Mouse (Mus musculus) kidney, embryonic 14.5 days (tissue): Measurements from ENCODE around the gene Txnl4b. TPM values are rescaled to one million over a fixed set of nuclear protein-coding genes. Genes with fewer than 3 reads are reported as not detected.

Source experiments
- ATAC-seq: fragments of 200-750 bp; cut with Nextera tagmentation; 2 replicates; pipeline ENCODE4 v1.8.0; 2017; ENCODE audit warnings: moderate number of reproducible peaks, mild to moderate bottlenecking, moderate TSS enrichment, moderate library complexity; ENCODE audit not compliant: low FRiP score, low TSS enrichment
- H3K27ac ChIP-seq: fragments of 300-500 bp; sonication (generic); 2 replicates; pipeline ENCODE4 v1.5.1; 2014; ENCODE audit warnings: low read depth, mild to moderate bottlenecking, low read length, moderate library complexity, mixed read lengths
- H3K27me3 ChIP-seq: fragments of 300-500 bp; sonication (generic); 2 replicates; pipeline ENCODE4 v1.6.1; 2014; ENCODE audit warnings: mild to moderate bottlenecking, low read length; ENCODE audit not compliant: control insufficient read depth, insufficient read depth
- H3K36me3 ChIP-seq: fragments of 300-500 bp; sonication (generic); 2 replicates; pipeline ENCODE4 v1.6.1; 2014; ENCODE audit warnings: low read length, mixed read lengths; ENCODE audit not compliant: control insufficient read depth, insufficient read depth
- H3K4me1 ChIP-seq: fragments of 300-500 bp; sonication (generic); 2 replicates; pipeline ENCODE4 v1.6.1; 2014; ENCODE audit warnings: low read length, mixed read lengths; ENCODE audit not compliant: control insufficient read depth, insufficient read depth
- H3K4me2 ChIP-seq: fragments of 300-500 bp; sonication (generic); replicated peaks from 2 replicates; pipeline ENCODE4 v1.6.1; 2014; ENCODE audit warnings: low read depth, mild to moderate bottlenecking, low read length
- H3K4me3 ChIP-seq: fragments of 300-500 bp; sonication (generic); 2 replicates; pipeline ENCODE4 v1.5.1; 2014; ENCODE audit warnings: mild to moderate bottlenecking, low read length
- H3K9ac ChIP-seq: fragments of 300-500 bp; sonication (generic); 2 replicates; pipeline ENCODE4 v1.6.1; 2014; ENCODE audit warnings: low read depth, mild to moderate bottlenecking, low read length, moderate library complexity
- H3K9me3 ChIP-seq: fragments of 300-500 bp; sonication (generic); 2 replicates; pipeline ENCODE4 v1.6.1; 2016; ENCODE audit warnings: low read length; ENCODE audit not compliant: control insufficient read depth
- WGBS: fragments of 180-500 bp; shearing (Covaris S2); extraction: QIAGEN DNeasy Blood & Tissue Kit; methylation state at CpG from one replicate; pipeline ENCODE4 v1.1.7; 2014; 5-methylcytosine and 5-hydroxymethylcytosine counted together
- polyA plus RNA-seq: library from polyadenylated mRNA; unstranded; fragments of >200 nt; fragmentation: Nextera tagmentation; extraction: Ambion mirVana; gene quantifications from 2 replicates; pipeline ENCODE4 v1.2.1, GENCODE M21; 2014

The Txnl4b gene
- polyA plus RNA-seq, 1 experiment from 2014 or later: 27.6 TPM

GRCm38 (mm10) chr8:109563881-109564280, 1.8 kb upstream of the Txnl4b start:
- Histone ChIP-seq H3K27me3 (no peaks in the 10 kb centered on the region), H3K9me3 (no peaks in the 10 kb centered on the region), H3K4me3 (peak overlapping the region; percentile 98; the same call in 1 of the 2 replicates), H3K4me1 (peaks cover 12% of the 10 kb centered on the region; the same call in 1 of the 2 replicates), H3K9ac (no peak overlapping the region), H3K4me2 (peak overlapping the region; percentile 90; the same call in 1 of the 2 replicates), H3K36me3 (peaks cover 38% of the 10 kb centered on the region), H3K27ac (no peak overlapping the region)
- 87% methylated on average over 2 of the region's 2 CpGs for WGBS
- no peak for ATAC-seq

GRCm38 (mm10) chr8:109564766-109565165, 926 bp upstream of the Txnl4b start:
- H3K9ac ChIP-seq: peak overlapping the region; percentile 92
- no peaks in the 10 kb centered on the region for H3K9me3 ChIP-seq
- H3K27ac ChIP-seq: peak overlapping the region; percentile 87; the same call in 1 of the 2 replicates
- peaks cover 34% of the 10 kb centered on the region for H3K36me3 ChIP-seq
- peak overlapping the region; percentile 90 for H3K4me2 ChIP-seq
- ATAC-seq: no peak
- WGBS: 5% methylated on average over 10 of the region's 10 CpGs
- H3K4me3 ChIP-seq: peak overlapping the region; percentile 98
- peaks cover 12% of the 10 kb centered on the region; the same call in 1 of the 2 replicates for H3K4me1 ChIP-seq
- no peaks in the 10 kb centered on the region for H3K27me3 ChIP-seq

- Histone ChIP-seq H3K9me3 (no peaks in the 10 kb centered on the region), H3K36me3 (peaks cover 9% of the 10 kb centered on the region; the same call in 1 of the 2 replicates), H3K4me3 (no peak overlapping the region), H3K4me1 (peaks cover 3% of the 10 kb centered on the region; the same call in 1 of the 2 replicates), H3K27ac (no peak overlapping the region), H3K27me3 (no peaks in the 10 kb centered on the region), H3K9ac (no peak overlapping the region), H3K4me2 (no peak overlapping the region)
- 91% methylated on average over 12 of the region's 12 CpGs for WGBS
- no peak for ATAC-seq
Observed at GRCm38 (mm10) chr8:109571139-109571538, 5.4 kb downstream of the Txnl4b start.

GRCm38 (mm10) chr8:109576311-109576710, 10.6 kb downstream of the Txnl4b start:
- Histone ChIP-seq H3K4me2 (no peak overlapping the region), H3K4me1 (no peaks in the 10 kb centered on the region), H3K9me3 (peaks cover 3% of the 10 kb centered on the region; the same call in 1 of the 2 replicates), H3K4me3 (no peak overlapping the region), H3K27me3 (no peaks in the 10 kb centered on the region), H3K9ac (no peak overlapping the region), H3K27ac (no peak overlapping the region), H3K36me3 (peaks cover 2% of the 10 kb centered on the region; the same call in 1 of the 2 replicates)
- WGBS: 78% methylated on average over 4 of the region's 4 CpGs
- ATAC-seq: no peak

GRCm38 (mm10) chr8:109578900-109579301, 13.2 kb downstream of the Txnl4b start, which contains the start of gene Hp:
Hp (minus strand) TSS chr8:109579172.
- WGBS: 22% methylated on average over 8 of the region's 8 CpGs
- H3K36me3 ChIP-seq: no peaks in the 10 kb centered on the region
- peaks cover 3% of the 10 kb centered on the region; the same call in 1 of the 2 replicates for H3K9me3 ChIP-seq
- no peak within 1 kb of the TSS for H3K4me3 ChIP-seq
- no peaks in the 10 kb centered on the region for H3K27me3 ChIP-seq
- H3K4me2 ChIP-seq: no peak within 1 kb of the TSS
- H3K27ac ChIP-seq: no peak within 1 kb of the TSS
- no peak within 1 kb of the TSS for H3K9ac ChIP-seq
- no peak for ATAC-seq
- H3K4me1 ChIP-seq: no peaks in the 10 kb centered on the region

GRCm38 (mm10) chr8:109584293-109584692, 18.6 kb downstream of the Txnl4b start:
- no peak overlapping the region for H3K9ac ChIP-seq
- ATAC-seq: no peak
- no peaks in the 10 kb centered on the region for H3K36me3 ChIP-seq
- H3K4me2 ChIP-seq: no peak overlapping the region
- H3K27me3 ChIP-seq: no peaks in the 10 kb centered on the region
- no peaks in the 10 kb centered on the region for H3K4me1 ChIP-seq
- peaks cover 5% of the 10 kb centered on the region; the same call in 1 of the 2 replicates for H3K9me3 ChIP-seq
- no peak overlapping the region for H3K4me3 ChIP-seq
- no peak overlapping the region for H3K27ac ChIP-seq
- WGBS: 90% methylated on average over 4 of the region's 4 CpGs

- Histone ChIP-seq H3K27ac (no peak overlapping the region), H3K4me3 (no peak overlapping the region), H3K4me1 (no peaks in the 10 kb centered on the region), H3K9me3 (peaks cover 5% of the 10 kb centered on the region; the same call in 1 of the 2 replicates), H3K9ac (no peak overlapping the region), H3K27me3 (no peaks in the 10 kb centered on the region), H3K4me2 (no peak overlapping the region), H3K36me3 (no peaks in the 10 kb centered on the region)
- WGBS: 89% methylated on average over 3 of the region's 3 CpGs
- ATAC-seq: no peak
Observed at GRCm38 (mm10) chr8:109584830-109585229, 19.1 kb downstream of the Txnl4b start.

- Histone ChIP-seq H3K36me3 (no peaks in the 10 kb centered on the region), H3K4me2 (no peak overlapping the region), H3K4me3 (no peak overlapping the region), H3K27me3 (no peaks in the 10 kb centered on the region), H3K27ac (no peak overlapping the region), H3K4me1 (no peaks in the 10 kb centered on the region), H3K9ac (no peak overlapping the region), H3K9me3 (peaks cover 5% of the 10 kb centered on the region; the same call in 1 of the 2 replicates)
- ATAC-seq: no peak
Observed at GRCm38 (mm10) chr8:109585652-109586051, 20.0 kb downstream of the Txnl4b start.

- Histone ChIP-seq H3K4me3 (no peak overlapping the region), H3K9me3 (peaks cover 3% of the 10 kb centered on the region; the same call in 1 of the 2 replicates), H3K27me3 (no peaks in the 10 kb centered on the region), H3K4me1 (no peaks in the 10 kb centered on the region), H3K27ac (no peak overlapping the region), H3K4me2 (no peak overlapping the region), H3K9ac (no peak overlapping the region), H3K36me3 (peaks cover 7% of the 10 kb centered on the region; the same call in 1 of the 2 replicates)
- WGBS: 44% methylated on average over 7 of the region's 7 CpGs
- peak; percentile 35; the same call in 1 of the 2 replicates for ATAC-seq
Observed at GRCm38 (mm10) chr8:109586972-109587504, 21.3 kb downstream of the Txnl4b start.
